Mouse (Mus musculus): Measurements from ENCODE around the gene AA986860.

DNA sequence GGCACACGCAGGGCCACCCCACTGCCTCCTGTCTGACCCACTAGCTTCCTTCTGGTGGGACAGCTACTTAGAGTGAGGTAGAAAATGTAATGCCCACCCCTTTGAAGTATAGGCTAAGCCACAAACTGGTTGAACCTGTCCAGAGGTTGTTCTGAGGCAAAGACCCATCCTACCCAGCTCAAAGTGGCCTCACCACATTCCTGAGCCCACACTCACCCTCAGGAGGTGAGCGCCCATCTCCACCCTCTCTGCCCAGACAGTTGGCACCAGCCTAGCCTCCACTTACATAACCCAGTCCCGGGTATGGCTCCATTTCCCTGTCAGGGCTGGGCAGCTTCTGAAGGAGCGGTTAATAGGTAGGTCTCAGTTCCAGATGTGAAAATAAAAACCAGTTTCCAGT is 38.7 kb downstream of the AA986860 start:
- TF ChIP-seq CTCF (IDR thresholded peaks at IDR 0.05; ENCODE audit: low read depth), result no peak
- no peak for TF ChIP-seq EP300 (IDR thresholded peaks at IDR 0.05; ENCODE audit: low read depth)

All from liver, postnatal 0 days (tissue).